Comparison of ENCODE assay signal across 9 mouse cellular contexts in the genomic region with DNA sequence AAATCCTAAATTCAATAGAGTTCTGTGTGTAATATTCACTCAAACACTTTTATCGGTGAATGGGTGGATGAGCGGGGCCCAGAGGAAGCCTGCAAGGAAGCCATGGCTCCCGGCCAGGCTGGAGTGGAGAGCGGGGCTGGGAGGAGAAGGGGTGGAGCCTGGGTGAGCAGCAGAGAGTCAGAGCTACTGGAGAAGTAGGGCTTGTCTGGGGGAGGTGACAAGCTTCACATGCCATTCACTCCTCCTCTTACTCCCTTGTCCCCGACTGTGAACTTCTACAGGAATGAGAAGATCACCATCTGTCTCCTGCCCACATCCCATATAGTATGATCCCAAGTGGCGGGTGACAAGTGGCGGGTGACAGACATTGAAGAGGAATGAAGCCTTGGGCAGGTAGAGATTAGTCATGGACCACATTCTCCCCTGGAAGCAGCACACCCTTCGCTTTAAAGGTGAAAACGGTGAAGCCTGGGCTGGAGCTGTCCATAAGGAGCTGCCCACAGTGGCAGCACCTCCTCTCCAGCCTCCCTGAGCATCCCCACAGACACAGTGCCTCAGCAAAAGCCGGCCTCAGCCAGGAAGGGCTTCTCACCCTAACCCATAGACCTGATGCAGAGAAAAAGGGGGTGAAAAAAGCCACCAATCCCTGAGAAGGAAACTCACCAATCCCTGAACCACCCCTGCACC.
DNase-seq lines count a peak whose midpoint lies in the region; ATAC-seq lines count a peak whose summit lies in the region.
"Had no signal": no experiment of that assay in that cellular context is flagged by ENCODE, and none has a peak within 500 bp of the region (broad histone marks: within the 10 kb centered on the region; RNA-seq: fewer than 3 reads in every experiment).

No protein-coding gene starts in this region.

- ATAC-seq in erythroid progenitor cell, adult 5-6 weeks (replicated peaks; ENCODE audit: low FRiP score, poor library complexity, severe bottlenecking) = no peak
- ATAC-seq: Patski had no signal

- peak; percentile 17 to 21 for DNase-seq in spleen, postnatal 36 days (ENCODE audit: low spot score in 2 of 2)
- no peak for DNase-seq in spleen, postnatal 14 days (ENCODE audit: low spot score in 2 of 2)
- peak; percentile 65 to 72 for DNase-seq in frontal cortex, postnatal 36 days (ENCODE audit: low spot score in 2 of 2)
- peak; percentile 91 for DNase-seq in heart, postnatal 4 days
- DNase-seq in left cerebral cortex, postnatal 25 days (ENCODE audit: low spot score in 2 of 2) = peak; percentile 40 to 83
- DNase-seq in right cerebral cortex, postnatal 25 days = peak; percentile 44
- no peak for DNase-seq in spleen, adult 12 weeks (ENCODE audit: low spot score)

- intact Hi-C loops in left cerebral cortex, postnatal 25 days (cut with DNase I) = loop anchor here (2.0 kb wide), 1 partner anchor 77 kb away; the partner anchor contains the start of gene Klhl3

Comparison
In these comparisons a context has a peak if more than half of its experiments do, and no peak if none do; other contexts are left out.
1. DNase-seq: peak in spleen, postnatal 36 days (2 of 2), frontal cortex, postnatal 36 days (2 of 2), heart, postnatal 4 days (single experiment), left cerebral cortex, postnatal 25 days (2 of 2) and right cerebral cortex, postnatal 25 days (single experiment); none in spleen, postnatal 14 days (0 of 2) and spleen, adult 12 weeks (single experiment).